Mouse (Mus musculus): ENCODE results near the gene Rpl10a.
A peak's percentile ranks its signal among the peaks of the same experiment; 100 is the strongest.

Rpl10a gene

GRCm38 (mm10) chr17:28328366-28328928 is at the start of gene Rpl10a:
Gene Rpl10a (plus strand): TSS chr17:28328471.
- peak; percentile 98 to 99 for DNase-seq

- DNase-seq = no peak
Observed at GRCm38 (mm10) chr17:28279236-28279635, 49.0 kb upstream of the Rpl10a start.

GRCm38 (mm10) chr17:28279780-28280422 is 48.4 kb upstream of the Rpl10a start:
- DNase-seq = peak; percentile 74 to 81

GRCm38 (mm10) chr17:28280423-28280800 is 47.9 kb upstream of the Rpl10a start:
- DNase-seq = no peak

GRCm38 (mm10) chr17:28280831-28281377 is 47.4 kb upstream of the Rpl10a start:
- no peak for DNase-seq

GRCm38 (mm10) chr17:28281866-28282441 is 46.3 kb upstream of the Rpl10a start:
- DNase-seq = no peak

GRCm38 (mm10) chr17:28283199-28283598 is 45.1 kb upstream of the Rpl10a start:
- DNase-seq = no peak

- DNase-seq = no peak
Observed at GRCm38 (mm10) chr17:28286133-28286532, 42.1 kb upstream of the Rpl10a start.

- no peak for DNase-seq
Observed at GRCm38 (mm10) chr17:28286964-28287363, 41.3 kb upstream of the Rpl10a start.

GRCm38 (mm10) chr17:28287578-28287977 is 40.7 kb upstream of the Rpl10a start:
- DNase-seq = no peak

GRCm38 (mm10) chr17:28287980-28288379 is 40.3 kb upstream of the Rpl10a start:
- peak in 1 of 2 experiments; percentile 34 for DNase-seq

- peak; percentile 76 to 79 for DNase-seq
Observed at GRCm38 (mm10) chr17:28290262-28290661, 38.0 kb upstream of the Rpl10a start.

GRCm38 (mm10) chr17:28290671-28291070 is 37.6 kb upstream of the Rpl10a start:
- peak; percentile 37 to 73 for DNase-seq

- DNase-seq = no peak
Observed at GRCm38 (mm10) chr17:28291346-28291745, 36.9 kb upstream of the Rpl10a start.

- DNase-seq = no peak
Observed at GRCm38 (mm10) chr17:28293716-28294115, 34.6 kb upstream of the Rpl10a start.

- DNase-seq = peak; percentile 50 to 51
Observed at GRCm38 (mm10) chr17:28294449-28295333, 33.6 kb upstream of the Rpl10a start.

GRCm38 (mm10) chr17:28298888-28299287 is 29.4 kb upstream of the Rpl10a start:
- no peak for DNase-seq

- no peak for DNase-seq
Observed at GRCm38 (mm10) chr17:28299669-28300320, 28.5 kb upstream of the Rpl10a start.

- DNase-seq = peak in 1 of 2 experiments; percentile 67
Observed at GRCm38 (mm10) chr17:28300323-28300722, 27.9 kb upstream of the Rpl10a start.

- peak in 1 of 2 experiments; percentile 54 for DNase-seq
Observed at GRCm38 (mm10) chr17:28300850-28301249, 27.4 kb upstream of the Rpl10a start.

GRCm38 (mm10) chr17:28305172-28305571 is 23.1 kb upstream of the Rpl10a start:
- no peak for DNase-seq

Measured in lung, postnatal 4 days (tissue).